Mouse (Mus musculus) midbrain, postnatal 0 days (tissue): Measurements from ENCODE around the gene Me1. TPM values are rescaled to one million over a fixed set of nuclear protein-coding genes. Genes with fewer than 3 reads are reported as not detected.

Experiments used
- ATAC-seq: fragments of 200-750 bp; cut with Nextera tagmentation; 2 replicates; pipeline ENCODE4 v1.8.0; 2017; ENCODE audit warnings: moderate number of reproducible peaks, mild to moderate bottlenecking, moderate TSS enrichment, moderate library complexity; ENCODE audit not compliant: low FRiP score
- DNase-seq: peaks from one replicate; pipeline ENCODE4 v3.0.0-alpha.2; 2015; ENCODE audit warnings: low spot score
- H3K27ac ChIP-seq: fragments of 300-500 bp; sonication (generic); 2 replicates; pipeline ENCODE4 v1.5.1; 2014; ENCODE audit warnings: low read depth, mild to moderate bottlenecking, low read length, mixed read lengths
- H3K27me3 ChIP-seq: fragments of 300-500 bp; sonication (generic); 2 replicates; pipeline ENCODE4 v1.6.1; 2014; ENCODE audit warnings: low read length, control low read depth, mixed read lengths; ENCODE audit not compliant: insufficient read depth
- H3K36me3 ChIP-seq: fragments of 300-500 bp; sonication (generic); 2 replicates; pipeline ENCODE4 v1.6.1; 2014; ENCODE audit warnings: low read length, control low read depth, mixed read lengths; ENCODE audit not compliant: insufficient read depth
- H3K4me1 ChIP-seq: fragments of 300-500 bp; sonication (generic); 2 replicates; pipeline ENCODE4 v1.6.1; 2014; ENCODE audit warnings: mild to moderate bottlenecking, control low read depth, antibody characterized with exemption, low read length, mixed read lengths; ENCODE audit not compliant: insufficient read depth
- H3K4me2 ChIP-seq: fragments of 300-500 bp; sonication (generic); 2 replicates; pipeline ENCODE4 v1.6.1; 2014; ENCODE audit warnings: low read depth, mild to moderate bottlenecking, low read length, mixed read lengths; ENCODE audit not compliant: poor library complexity, severe bottlenecking
- H3K4me3 ChIP-seq: fragments of 300-500 bp; sonication (generic); 2 replicates; pipeline ENCODE4 v1.5.1; 2014; ENCODE audit warnings: low read depth, mild to moderate bottlenecking, low read length, moderate library complexity
- H3K9ac ChIP-seq: fragments of 300-500 bp; sonication (generic); replicated peaks from 2 replicates; pipeline ENCODE4 v1.6.1; 2014; ENCODE audit warnings: mild to moderate bottlenecking, low read length, moderate library complexity, mixed read lengths; ENCODE audit not compliant: poor library complexity, severe bottlenecking
- H3K9me3 ChIP-seq: fragments of 300-500 bp; sonication (generic); 2 replicates; pipeline ENCODE4 v1.6.1; 2016; ENCODE audit warnings: low read length, control low read depth
- CTCF ChIP-seq: IDR thresholded peaks from 2 replicates; pipeline ENCODE4 v1.5.1; 2016; ENCODE audit warnings: antibody characterized with exemption, mild to moderate bottlenecking
- WGBS: fragments of 180-500 bp; shearing (Covaris S2); extraction: QIAGEN DNeasy Blood & Tissue Kit; methylation state at CpG from one replicate; pipeline ENCODE4 v1.1.7; 2014; 5-methylcytosine and 5-hydroxymethylcytosine counted together
- polyA plus RNA-seq: library from polyadenylated mRNA; unstranded; fragments of >200 nt; fragmentation: Nextera tagmentation; extraction: Ambion mirVana; gene quantifications from 2 replicates; pipeline ENCODE4 v1.2.1, GENCODE M21; 2015
- total RNA-seq: library from RNA; depleted of rRNA; stranded (reverse); fragments of >200 nt; gene quantifications from 2 replicates; pipeline ENCODE4 v1.2.3, GENCODE M21; 2014

Gene Me1
- total and polyA plus RNA-seq, 2 experiments from 2014 or later = 37.0 to 64.7 TPM

GRCm38 (mm10) chr9:86736991-86737390 lies 41.2 kb upstream of the Me1 start:
- no peak overlapping the region for H3K4me2 ChIP-seq
- no peak for TF ChIP-seq CTCF
- DNase-seq (no peak), ATAC-seq (no peak)
- no peak overlapping the region for H3K4me3 ChIP-seq
- H3K9ac ChIP-seq = no peak overlapping the region
- 97% methylated on average over 4 of the region's 4 CpGs for WGBS
- no peak overlapping the region for H3K27ac ChIP-seq
- H3K9me3 ChIP-seq = no peaks in the 10 kb centered on the region
- H3K36me3 ChIP-seq = no peaks in the 10 kb centered on the region
- no peaks in the 10 kb centered on the region for H3K4me1 ChIP-seq
- H3K27me3 ChIP-seq = no peaks in the 10 kb centered on the region

GRCm38 (mm10) chr9:86734795-86735194 lies 39.0 kb upstream of the Me1 start:
- no peaks in the 10 kb centered on the region for H3K27me3 ChIP-seq
- H3K4me2 ChIP-seq = no peak overlapping the region
- no peaks in the 10 kb centered on the region for H3K4me1 ChIP-seq
- H3K9me3 ChIP-seq = no peaks in the 10 kb centered on the region
- no peak overlapping the region for H3K9ac ChIP-seq
- ATAC-seq (no peak), DNase-seq (no peak)
- H3K27ac ChIP-seq = no peak overlapping the region
- TF ChIP-seq CTCF = no peak
- no peaks in the 10 kb centered on the region for H3K36me3 ChIP-seq
- 80% methylated on average over 9 of the region's 9 CpGs for WGBS
- no peak overlapping the region for H3K4me3 ChIP-seq

GRCm38 (mm10) chr9:86734357-86734756 lies 38.6 kb upstream of the Me1 start:
- H3K4me1 ChIP-seq = no peaks in the 10 kb centered on the region
- no peak for TF ChIP-seq CTCF
- no peak overlapping the region for H3K4me3 ChIP-seq
- no peak for DNase-seq
- H3K36me3 ChIP-seq = no peaks in the 10 kb centered on the region
- no peak for ATAC-seq
- no peak overlapping the region for H3K27ac ChIP-seq
- no peak overlapping the region for H3K4me2 ChIP-seq
- H3K27me3 ChIP-seq = no peaks in the 10 kb centered on the region
- no peak overlapping the region for H3K9ac ChIP-seq
- H3K9me3 ChIP-seq = no peaks in the 10 kb centered on the region

- DNase-seq (no peak), ATAC-seq (no peak)
- Histone ChIP-seq H3K4me2 (no peak overlapping the region), H3K9ac (no peak overlapping the region), H3K36me3 (no peaks in the 10 kb centered on the region), H3K4me1 (no peaks in the 10 kb centered on the region), H3K27me3 (no peaks in the 10 kb centered on the region), H3K27ac (no peak overlapping the region), H3K4me3 (no peak overlapping the region), H3K9me3 (no peaks in the 10 kb centered on the region)
- no peak for TF ChIP-seq CTCF
- WGBS = 92% methylated on average over 3 of the region's 3 CpGs
Observed at GRCm38 (mm10) chr9:86729811-86730210, 34.1 kb upstream of the Me1 start.

GRCm38 (mm10) chr9:86729084-86729483 lies 33.3 kb upstream of the Me1 start:
- Histone ChIP-seq H3K9me3 (no peaks in the 10 kb centered on the region), H3K4me1 (no peaks in the 10 kb centered on the region), H3K9ac (no peak overlapping the region), H3K27me3 (no peaks in the 10 kb centered on the region), H3K4me3 (no peak overlapping the region), H3K4me2 (no peak overlapping the region), H3K36me3 (no peaks in the 10 kb centered on the region), H3K27ac (no peak overlapping the region)
- no peak for TF ChIP-seq CTCF
- 70% methylated on average over 1 of the region's 1 CpGs for WGBS
- DNase-seq (no peak), ATAC-seq (no peak)

GRCm38 (mm10) chr9:86728214-86728814 lies 32.6 kb upstream of the Me1 start:
- H3K4me3 ChIP-seq = no peak overlapping the region
- no peak overlapping the region for H3K27ac ChIP-seq
- ATAC-seq (no peak), DNase-seq (no peak)
- TF ChIP-seq CTCF = no peak
- H3K9me3 ChIP-seq = no peaks in the 10 kb centered on the region
- H3K4me1 ChIP-seq = no peaks in the 10 kb centered on the region
- H3K36me3 ChIP-seq = no peaks in the 10 kb centered on the region
- H3K9ac ChIP-seq = no peak overlapping the region
- WGBS = 86% methylated on average over 10 of the region's 10 CpGs
- no peaks in the 10 kb centered on the region for H3K27me3 ChIP-seq
- H3K4me2 ChIP-seq = no peak overlapping the region
